Mouse (Mus musculus): ENCODE results near the gene Pglyrp2. TPM values are rescaled to one million over a fixed set of nuclear protein-coding genes. Genes with fewer than 3 reads are reported as not detected.
A peak's percentile ranks its signal among the peaks of the same experiment; 100 is the strongest.

Gene Pglyrp2
- polyA plus RNA-seq, 1 experiment from 2014 or later = not detected

GRCm38 (mm10) chr17:32377137-32377536, 46.8 kb downstream of the Pglyrp2 start:
- 80% methylated on average over 9 of the region's 9 CpGs for WGBS
- H3K27ac ChIP-seq (ENCODE audit: low read depth, low read length) = no peak overlapping the region

GRCm38 (mm10) chr17:32376475-32376874, 47.5 kb downstream of the Pglyrp2 start:
- WGBS = 92% methylated on average over 15 of the region's 15 CpGs

More at GRCm38 (mm10) chr17:32377137-32377536, 46.8 kb downstream of the Pglyrp2 start:
- Histone ChIP-seq H3K36me3 (ENCODE audit: control insufficient read depth, insufficient read depth, low read length) (0 out of 2 replicates have a peak, but pooled peaks cover 2% of the 10 kb centered on the region), H3K9me3 (ENCODE audit: control insufficient read depth, low read length) (no peaks in the 10 kb centered on the region), H3K4me1 (replicated peaks; ENCODE audit: control insufficient read depth, insufficient read depth, low read length) (no peaks in the 10 kb centered on the region; the same call in 1 of the 2 replicates), H3K4me2 (replicated peaks; ENCODE audit: low read depth, low read length) (no peak overlapping the region), H3K9ac (ENCODE audit: low read depth, low read length) (no peak overlapping the region), H3K27me3 (ENCODE audit: control insufficient read depth, insufficient read depth, low read length) (no peaks in the 10 kb centered on the region), H3K4me3 (ENCODE audit: low read depth, low read length) (no peak overlapping the region)
- DNase-seq (ENCODE audit: low spot score) (no peak), ATAC-seq (ENCODE audit: low FRiP score) (no peak)

GRCm38 (mm10) chr17:32368991-32369578, 54.9 kb downstream of the Pglyrp2 start:
- H3K27ac ChIP-seq (ENCODE audit: low read depth, low read length) = no peak overlapping the region

More at GRCm38 (mm10) chr17:32376475-32376874, 47.5 kb downstream of the Pglyrp2 start:
- H3K27ac ChIP-seq (ENCODE audit: low read depth, low read length) = no peak overlapping the region
- no peaks in the 10 kb centered on the region for H3K9me3 ChIP-seq (ENCODE audit: control insufficient read depth, low read length)
- H3K9ac ChIP-seq (ENCODE audit: low read depth, low read length) = no peak overlapping the region
- no peak overlapping the region for H3K4me2 ChIP-seq (replicated peaks; ENCODE audit: low read depth, low read length)
- DNase-seq (ENCODE audit: low spot score) (no peak), ATAC-seq (ENCODE audit: low FRiP score) (no peak)
- H3K27me3 ChIP-seq (ENCODE audit: control insufficient read depth, insufficient read depth, low read length) = no peaks in the 10 kb centered on the region
- H3K4me1 ChIP-seq (replicated peaks; ENCODE audit: control insufficient read depth, insufficient read depth, low read length) = no peaks in the 10 kb centered on the region; the same call in 1 of the 2 replicates
- no peak overlapping the region for H3K4me3 ChIP-seq (ENCODE audit: low read depth, low read length)
- 0 out of 2 replicates have a peak, but pooled peaks cover 2% of the 10 kb centered on the region for H3K36me3 ChIP-seq (ENCODE audit: control insufficient read depth, insufficient read depth, low read length)

GRCm38 (mm10) chr17:32367706-32368105, 56.3 kb downstream of the Pglyrp2 start:
- Histone ChIP-seq H3K27ac (ENCODE audit: low read depth, low read length) (no peak overlapping the region), H3K4me1 (replicated peaks; ENCODE audit: control insufficient read depth, insufficient read depth, low read length) (peaks cover 3% of the 10 kb centered on the region), H3K4me3 (ENCODE audit: low read depth, low read length) (no peak overlapping the region), H3K27me3 (ENCODE audit: control insufficient read depth, insufficient read depth, low read length) (no peaks in the 10 kb centered on the region), H3K36me3 (ENCODE audit: control insufficient read depth, insufficient read depth, low read length) (no peaks in the 10 kb centered on the region), H3K4me2 (replicated peaks; ENCODE audit: low read depth, low read length) (no peak overlapping the region), H3K9me3 (ENCODE audit: control insufficient read depth, low read length) (no peaks in the 10 kb centered on the region), H3K9ac (ENCODE audit: low read depth, low read length) (no peak overlapping the region)
- DNase-seq (ENCODE audit: low spot score) (no peak), ATAC-seq (ENCODE audit: low FRiP score) (no peak)
- WGBS = 94% methylated on average over 11 of the region's 11 CpGs

More at GRCm38 (mm10) chr17:32368991-32369578, 54.9 kb downstream of the Pglyrp2 start:
- no peak for ATAC-seq (ENCODE audit: low FRiP score)
- Histone ChIP-seq H3K4me2 (replicated peaks; ENCODE audit: low read depth, low read length) (peak overlapping the region; percentile 35), H3K9me3 (ENCODE audit: control insufficient read depth, low read length) (no peaks in the 10 kb centered on the region), H3K9ac (ENCODE audit: low read depth, low read length) (no peak overlapping the region; the same call in 1 of the 2 replicates), H3K4me3 (ENCODE audit: low read depth, low read length) (peak overlapping the region; percentile 20), H3K4me1 (replicated peaks; ENCODE audit: control insufficient read depth, insufficient read depth, low read length) (no peaks in the 10 kb centered on the region), H3K36me3 (ENCODE audit: control insufficient read depth, insufficient read depth, low read length) (no peaks in the 10 kb centered on the region), H3K27me3 (ENCODE audit: control insufficient read depth, insufficient read depth, low read length) (no peaks in the 10 kb centered on the region)
- 12% methylated on average over 12 of the region's 17 CpGs for WGBS
- peak; percentile 28 for DNase-seq (ENCODE audit: low spot score)

GRCm38 (mm10) chr17:32365296-32365695, 58.7 kb downstream of the Pglyrp2 start:
- Histone ChIP-seq H3K4me2 (replicated peaks; ENCODE audit: low read depth, low read length) (no peak overlapping the region), H3K4me1 (replicated peaks; ENCODE audit: control insufficient read depth, insufficient read depth, low read length) (peaks cover 6% of the 10 kb centered on the region), H3K27ac (ENCODE audit: low read depth, low read length) (no peak overlapping the region), H3K36me3 (ENCODE audit: control insufficient read depth, insufficient read depth, low read length) (peaks cover 7% of the 10 kb centered on the region), H3K9ac (ENCODE audit: low read depth, low read length) (no peak overlapping the region), H3K9me3 (ENCODE audit: control insufficient read depth, low read length) (no peaks in the 10 kb centered on the region), H3K4me3 (ENCODE audit: low read depth, low read length) (no peak overlapping the region), H3K27me3 (ENCODE audit: control insufficient read depth, insufficient read depth, low read length) (no peaks in the 10 kb centered on the region)
- DNase-seq (ENCODE audit: low spot score) (no peak), ATAC-seq (ENCODE audit: low FRiP score) (no peak)
- 71% methylated on average over 1 of the region's 1 CpGs for WGBS

- H3K27me3 ChIP-seq (ENCODE audit: control insufficient read depth, insufficient read depth, low read length) = no peaks in the 10 kb centered on the region
- no peak for DNase-seq (ENCODE audit: low spot score)
- WGBS = 60% methylated on average over 5 of the region's 5 CpGs
- H3K36me3 ChIP-seq (ENCODE audit: control insufficient read depth, insufficient read depth, low read length) = peaks cover 11% of the 10 kb centered on the region
- H3K4me2 ChIP-seq (replicated peaks; ENCODE audit: low read depth, low read length) = peak overlapping the region; percentile 29
- H3K27ac ChIP-seq (ENCODE audit: low read depth, low read length) = peak overlapping the region; percentile 24; the same call in 1 of the 2 replicates
- no peaks in the 10 kb centered on the region for H3K9me3 ChIP-seq (ENCODE audit: control insufficient read depth, low read length)
- ATAC-seq (ENCODE audit: low FRiP score) = peak; percentile 12; the same call in 1 of the 2 replicates
- H3K9ac ChIP-seq (ENCODE audit: low read depth, low read length) = no peak overlapping the region
- H3K4me1 ChIP-seq (replicated peaks; ENCODE audit: control insufficient read depth, insufficient read depth, low read length) = peaks cover 6% of the 10 kb centered on the region
- H3K4me3 ChIP-seq (ENCODE audit: low read depth, low read length) = peak overlapping the region; percentile 90
These were observed 59.1 kb downstream of the Pglyrp2 start for GRCm38 (mm10) chr17:32364850-32365249.

GRCm38 (mm10) chr17:32364331-32364730, 59.6 kb downstream of the Pglyrp2 start:
- ATAC-seq (ENCODE audit: low FRiP score) = peak; percentile 94
- H3K27ac ChIP-seq (ENCODE audit: low read depth, low read length) = peak overlapping the region; percentile 52

GRCm38 (mm10) chr17:32363821-32364301, 60.1 kb downstream of the Pglyrp2 start:
- Histone ChIP-seq H3K36me3 (ENCODE audit: control insufficient read depth, insufficient read depth, low read length) (peaks cover 12% of the 10 kb centered on the region), H3K9ac (ENCODE audit: low read depth, low read length) (peak overlapping the region; percentile 99), H3K4me1 (replicated peaks; ENCODE audit: control insufficient read depth, insufficient read depth, low read length) (peaks cover 6% of the 10 kb centered on the region), H3K9me3 (ENCODE audit: control insufficient read depth, low read length) (no peaks in the 10 kb centered on the region), H3K27me3 (ENCODE audit: control insufficient read depth, insufficient read depth, low read length) (no peaks in the 10 kb centered on the region), H3K4me3 (ENCODE audit: low read depth, low read length) (peak overlapping the region; percentile 90), H3K4me2 (replicated peaks; ENCODE audit: low read depth, low read length) (peak overlapping the region; percentile 54), H3K27ac (ENCODE audit: low read depth, low read length) (peak overlapping the region; percentile 52)
- peak; percentile 63 for ATAC-seq (ENCODE audit: low FRiP score)
- under 1% methylated on average over 21 of the region's 50 CpGs for WGBS
- DNase-seq (ENCODE audit: low spot score) = peak; percentile 61

More at GRCm38 (mm10) chr17:32364331-32364730, 59.6 kb downstream of the Pglyrp2 start:
- Histone ChIP-seq H3K4me3 (ENCODE audit: low read depth, low read length) (peak overlapping the region; percentile 90), H3K4me2 (replicated peaks; ENCODE audit: low read depth, low read length) (peak overlapping the region; percentile 29), H3K9me3 (ENCODE audit: control insufficient read depth, low read length) (no peaks in the 10 kb centered on the region), H3K9ac (ENCODE audit: low read depth, low read length) (peak overlapping the region; percentile 99), H3K4me1 (replicated peaks; ENCODE audit: control insufficient read depth, insufficient read depth, low read length) (peaks cover 6% of the 10 kb centered on the region), H3K36me3 (ENCODE audit: control insufficient read depth, insufficient read depth, low read length) (peaks cover 12% of the 10 kb centered on the region), H3K27me3 (ENCODE audit: control insufficient read depth, insufficient read depth, low read length) (no peaks in the 10 kb centered on the region)
- peak; percentile 95 for DNase-seq (ENCODE audit: low spot score)
- WGBS = under 1% methylated on average over 16 of the region's 47 CpGs

- Histone ChIP-seq H3K27ac (ENCODE audit: low read depth, low read length) (no peak overlapping the region), H3K9me3 (ENCODE audit: control insufficient read depth, low read length) (no peaks in the 10 kb centered on the region), H3K36me3 (ENCODE audit: control insufficient read depth, insufficient read depth, low read length) (peaks cover 20% of the 10 kb centered on the region), H3K9ac (ENCODE audit: low read depth, low read length) (peak overlapping the region; percentile 99; the same call in 1 of the 2 replicates), H3K4me1 (replicated peaks; ENCODE audit: control insufficient read depth, insufficient read depth, low read length) (peaks cover 6% of the 10 kb centered on the region), H3K27me3 (ENCODE audit: control insufficient read depth, insufficient read depth, low read length) (no peaks in the 10 kb centered on the region), H3K4me3 (ENCODE audit: low read depth, low read length) (peak overlapping the region; percentile 90), H3K4me2 (replicated peaks; ENCODE audit: low read depth, low read length) (peak overlapping the region; percentile 54)
- 85% methylated on average over 4 of the region's 4 CpGs for WGBS
- ATAC-seq (ENCODE audit: low FRiP score) (no peak), DNase-seq (ENCODE audit: low spot score) (no peak)
These were observed 61.3 kb downstream of the Pglyrp2 start for GRCm38 (mm10) chr17:32362686-32363085.

Data from hindbrain, embryonic 11.5 days (tissue).